Mouse (Mus musculus) heart, postnatal 0 days (tissue): ENCODE measurements around the gene Egfr. TPM values are rescaled to one million over a fixed set of nuclear protein-coding genes. Genes with fewer than 3 reads are reported as not detected.

Experiments
- ATAC-seq: fragments of 200-750 bp; cut with Nextera tagmentation; 2 replicates; pipeline ENCODE4 v1.8.0; 2017; ENCODE audit warnings: low read depth, moderate number of reproducible peaks, moderate library complexity; ENCODE audit not compliant: insufficient read depth
- DNase-seq: peaks from one replicate; pipeline ENCODE4 v3.0.0-alpha.2; 2016; ENCODE audit warnings: low spot score
- H3K27ac ChIP-seq: fragments of 300-500 bp; sonication (generic); 2 replicates; pipeline ENCODE4 v1.5.1; 2014; ENCODE audit warnings: low read depth, mild to moderate bottlenecking
- H3K27me3 ChIP-seq: fragments of 300-500 bp; sonication (generic); 2 replicates; pipeline ENCODE4 v1.6.1; 2014; ENCODE audit warnings: low read length, mixed read lengths; ENCODE audit not compliant: control insufficient read depth, insufficient read depth
- H3K36me3 ChIP-seq: fragments of 300-500 bp; sonication (generic); replicated peaks from 2 replicates; pipeline ENCODE4 v1.6.1; 2014; ENCODE audit warnings: low read length, mixed read lengths; ENCODE audit not compliant: control insufficient read depth, insufficient read depth
- H3K4me1 ChIP-seq: fragments of 300-500 bp; sonication (generic); 2 replicates; pipeline ENCODE4 v1.6.1; 2014; ENCODE audit warnings: antibody characterized with exemption; ENCODE audit not compliant: control insufficient read depth, insufficient read depth
- H3K4me2 ChIP-seq: fragments of 300-500 bp; sonication (generic); 2 replicates; pipeline ENCODE4 v1.6.1; 2014; ENCODE audit warnings: low read depth, mild to moderate bottlenecking, low read length, moderate library complexity
- H3K4me3 ChIP-seq: fragments of 300-500 bp; sonication (generic); 2 replicates; pipeline ENCODE4 v1.5.1; 2014; ENCODE audit warnings: low read depth, low read length
- H3K9ac ChIP-seq: fragments of 300-500 bp; sonication (generic); replicated peaks from 2 replicates; pipeline ENCODE4 v1.6.1; 2014; ENCODE audit warnings: low read depth, low read length, mixed read lengths
- H3K9me3 ChIP-seq: fragments of 300-500 bp; sonication (generic); replicated peaks from 2 replicates; pipeline ENCODE4 v1.6.1; 2016; ENCODE audit warnings: low read length; ENCODE audit not compliant: control insufficient read depth
- CTCF ChIP-seq: IDR thresholded peaks from 2 replicates; pipeline ENCODE4 v1.5.1; 2016; ENCODE audit warnings: antibody characterized with exemption, control low read depth, low read depth
- EP300 ChIP-seq: IDR thresholded peaks from 2 replicates; pipeline ENCODE4 v1.6.1; 2016; ENCODE audit warnings: antibody characterized with exemption, low read depth
- WGBS: fragments of 180-500 bp; shearing (Covaris S2); extraction: QIAGEN DNeasy Blood & Tissue Kit; methylation state at CpG from one replicate; pipeline ENCODE4 v1.1.7; 2014; 5-methylcytosine and 5-hydroxymethylcytosine counted together
- polyA plus RNA-seq: library from polyadenylated mRNA; unstranded; fragments of >200 nt; fragmentation: Nextera tagmentation; extraction: Ambion mirVana; gene quantifications from 2 replicates; pipeline ENCODE4 v1.2.1, GENCODE M21; 2015
- total RNA-seq: library from RNA; depleted of rRNA; stranded (reverse); fragments of >200 nt; gene quantifications from 2 replicates; pipeline ENCODE4 v1.2.3, GENCODE M21; 2014; ENCODE audit warnings: low replicate concordance

The Egfr gene
- total and polyA plus RNA-seq, 2 experiments from 2014 or later: 1.2 to 2.5 TPM

DNA sequence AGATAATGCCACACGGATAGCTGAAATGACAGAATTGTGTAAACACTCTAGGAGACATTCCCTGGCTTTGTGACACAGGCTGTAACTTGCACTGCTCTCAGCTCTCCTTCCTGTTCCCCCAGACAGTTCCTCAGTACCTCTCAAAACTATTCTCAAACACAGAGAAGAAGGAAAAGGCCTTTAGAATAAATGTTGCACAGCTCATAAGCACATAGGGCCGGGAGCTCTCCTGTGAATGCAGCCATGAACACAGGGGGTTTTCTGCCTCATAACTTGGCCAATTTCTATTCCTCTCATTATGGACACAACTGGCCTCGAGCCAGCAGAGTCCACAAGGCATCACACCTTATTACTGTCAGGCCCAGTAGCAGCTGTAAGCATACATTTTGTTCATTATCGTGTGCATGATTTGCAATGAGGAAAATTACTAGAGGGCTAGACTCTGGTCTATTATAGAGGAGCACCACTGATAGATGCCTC, 190.0 kb downstream of the Egfr start:
- H3K9me3 ChIP-seq: no peaks in the 10 kb centered on the region
- H3K36me3 ChIP-seq: no peaks in the 10 kb centered on the region
- H3K27me3 ChIP-seq: no peaks in the 10 kb centered on the region
- 66% methylated on average over 4 of the region's 4 CpGs for WGBS
- TF ChIP-seq CTCF (no peak), EP300 (no peak)
- H3K27ac ChIP-seq: no peak overlapping the region
- no peak for DNase-seq
- ATAC-seq: no peak
- H3K4me1 ChIP-seq: no peaks in the 10 kb centered on the region
- no peak overlapping the region for H3K4me3 ChIP-seq
- H3K4me2 ChIP-seq: no peak overlapping the region
- H3K9ac ChIP-seq: no peak overlapping the region

DNA sequence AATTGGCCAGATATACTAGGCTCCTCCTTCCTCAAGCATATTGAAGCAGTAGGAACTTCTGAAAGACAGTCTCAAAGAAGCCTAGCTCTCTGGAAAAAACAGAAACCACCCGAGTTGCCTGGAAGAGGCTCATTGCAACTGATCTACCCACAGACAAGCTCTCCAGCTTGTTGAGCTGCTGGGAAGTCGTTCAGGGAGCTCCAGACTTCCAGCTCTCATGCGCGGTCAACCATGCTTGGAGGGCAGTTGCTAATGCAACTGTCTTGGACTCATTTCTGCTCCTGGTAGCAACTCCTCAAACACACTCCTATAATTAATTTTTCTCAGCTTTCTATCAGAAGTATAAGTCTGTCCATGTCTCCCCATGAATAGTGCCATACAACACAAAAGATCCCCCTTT, 191.0 kb downstream of the Egfr start:
- Histone ChIP-seq H3K4me2 (no peak overlapping the region), H3K4me3 (no peak overlapping the region), H3K4me1 (no peaks in the 10 kb centered on the region), H3K9me3 (no peaks in the 10 kb centered on the region), H3K27me3 (no peaks in the 10 kb centered on the region), H3K27ac (no peak overlapping the region), H3K36me3 (no peaks in the 10 kb centered on the region), H3K9ac (no peak overlapping the region)
- DNase-seq (no peak), ATAC-seq (no peak)
- no peak for TF ChIP-seq EP300
- TF ChIP-seq CTCF: no peak
- WGBS: 82% methylated on average over 4 of the region's 4 CpGs

DNA sequence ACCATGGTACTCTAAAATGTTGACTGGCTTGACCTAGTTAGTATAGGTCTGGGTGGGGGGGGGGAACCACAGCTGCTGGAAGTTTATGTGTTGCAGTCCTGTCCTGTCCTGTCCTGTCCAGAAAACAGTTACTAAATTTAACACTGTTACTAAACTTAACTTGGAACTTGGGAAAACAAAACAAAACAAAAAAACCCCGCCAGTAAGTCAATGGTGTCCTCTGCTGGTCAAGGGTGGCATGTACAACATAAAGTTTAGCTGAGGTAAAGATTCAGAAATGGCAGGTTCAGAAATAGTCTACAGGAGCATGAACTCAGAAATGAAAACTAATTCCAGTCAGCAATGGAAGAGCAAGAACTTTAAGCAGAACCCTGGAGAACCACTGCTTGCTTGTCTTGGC, 196.8 kb downstream of the Egfr start:
- Histone ChIP-seq H3K36me3 (no peaks in the 10 kb centered on the region), H3K27ac (peak overlapping the region; percentile 35; the same call in 1 of the 2 replicates), H3K4me3 (no peak overlapping the region), H3K9me3 (no peaks in the 10 kb centered on the region), H3K9ac (no peak overlapping the region), H3K4me1 (peaks cover 10% of the 10 kb centered on the region), H3K4me2 (peak overlapping the region; percentile 35), H3K27me3 (no peaks in the 10 kb centered on the region)
- DNase-seq (peak; percentile 71), ATAC-seq (peak; percentile 37)
- TF ChIP-seq EP300 (no peak), CTCF (peak; percentile 93)
- WGBS: 17% methylated on average over 1 of the region's 1 CpGs

DNA sequence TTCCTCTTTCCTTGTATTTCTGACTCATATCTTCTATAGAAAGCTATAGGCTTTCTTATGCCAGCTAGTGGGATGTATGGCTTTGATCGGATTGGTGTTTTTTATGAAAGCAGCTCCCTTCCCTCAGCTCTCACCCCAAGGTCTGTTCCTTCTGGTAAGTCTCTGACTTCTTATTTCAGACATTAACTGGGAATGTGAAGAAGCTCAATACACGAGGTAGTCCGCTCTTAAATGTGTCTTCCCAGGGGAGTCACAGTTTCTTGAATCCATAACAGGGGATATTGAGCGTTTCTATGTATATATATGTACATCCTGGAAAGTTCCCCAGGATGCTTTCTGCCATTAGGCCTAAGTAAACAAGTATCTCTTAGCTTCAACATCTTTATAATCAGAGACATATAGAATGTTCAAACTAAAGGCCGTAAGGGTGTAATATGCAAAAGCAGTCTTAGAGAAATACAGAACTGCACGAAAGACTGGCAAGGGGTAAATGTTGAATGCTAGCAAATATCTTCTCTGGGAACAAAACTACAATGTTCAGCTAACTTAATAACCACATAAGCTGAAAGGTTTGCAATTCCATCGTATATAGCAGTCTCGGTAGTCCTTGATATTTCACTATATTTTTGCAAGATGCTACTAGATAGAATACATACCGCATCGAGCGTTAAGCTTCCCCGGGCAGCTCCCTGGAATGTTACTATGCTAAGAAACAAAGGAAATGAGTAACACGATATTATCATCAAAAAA, 198.4 kb downstream of the Egfr start:
- WGBS: 28% methylated on average over 13 of the region's 13 CpGs
- H3K27me3 ChIP-seq: no peaks in the 10 kb centered on the region
- H3K9me3 ChIP-seq: no peaks in the 10 kb centered on the region
- H3K4me1 ChIP-seq: peaks cover 10% of the 10 kb centered on the region
- peak overlapping the region; percentile 60 for H3K4me3 ChIP-seq
- no peak overlapping the region for H3K27ac ChIP-seq
- peak overlapping the region; percentile 63 for H3K4me2 ChIP-seq
- H3K9ac ChIP-seq: no peak overlapping the region
- no peaks in the 10 kb centered on the region for H3K36me3 ChIP-seq
- no peak for TF ChIP-seq CTCF
- no peak for TF ChIP-seq EP300
- no peak for ATAC-seq
- peak; percentile 12 for DNase-seq

DNA sequence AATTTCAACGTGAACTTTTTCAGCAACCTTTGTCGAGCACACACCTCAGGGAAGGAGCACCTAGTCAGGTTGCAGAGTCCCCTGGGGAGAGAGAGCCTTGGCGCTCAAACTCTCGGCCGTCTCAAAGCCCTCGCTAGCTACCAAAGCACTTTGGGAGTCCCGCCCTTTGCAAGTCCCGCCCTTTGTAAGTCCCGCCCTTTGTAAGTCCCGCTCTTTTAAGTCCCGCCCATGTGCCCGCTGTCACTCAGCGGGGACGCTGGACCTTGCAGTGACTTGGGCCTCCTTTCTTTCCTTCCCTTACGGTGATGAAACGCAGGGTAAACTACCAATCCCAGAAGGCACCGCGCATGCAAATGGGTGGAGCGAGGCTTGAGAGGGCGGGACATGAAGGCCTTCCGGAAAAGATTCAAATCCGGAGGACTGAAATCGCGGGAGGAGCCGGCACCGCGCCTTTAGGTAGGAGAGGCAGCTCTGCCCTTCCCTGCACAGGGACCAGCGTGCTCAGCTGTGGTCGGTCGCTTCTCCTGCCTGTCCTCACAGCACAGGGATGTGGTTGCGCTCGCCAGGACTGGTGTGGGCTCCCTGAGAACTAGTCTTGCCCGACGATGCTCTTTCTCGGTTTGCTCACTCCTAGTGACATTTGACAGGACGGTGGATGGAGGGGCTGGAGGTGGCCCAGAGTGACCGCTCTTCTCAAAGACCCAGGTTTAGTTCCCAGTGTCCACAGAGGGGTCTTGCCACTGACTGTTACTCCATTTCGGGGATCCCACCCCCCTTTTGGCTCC, 199.2 kb downstream of the Egfr start, which contains the start of gene Fbxo48:
Gene Fbxo48, plus strand, starts transcription at position 400 of the 785 bp plus-strand sequence.
- peak within 1 kb of the TSS; percentile 56 for H3K9ac ChIP-seq
- ATAC-seq: peak; percentile 99
- H3K4me3 ChIP-seq: peak within 1 kb of the TSS; percentile 60
- no peaks in the 10 kb centered on the region for H3K36me3 ChIP-seq
- TF ChIP-seq EP300: no peak
- TF ChIP-seq CTCF: no peak
- H3K4me1 ChIP-seq: peaks cover 10% of the 10 kb centered on the region
- H3K27ac ChIP-seq: peak within 1 kb of the TSS; percentile 56
- no peaks in the 10 kb centered on the region for H3K27me3 ChIP-seq
- no peaks in the 10 kb centered on the region for H3K9me3 ChIP-seq
- H3K4me2 ChIP-seq: peak within 1 kb of the TSS; percentile 85
- peak; percentile 98 for DNase-seq
- under 1% methylated on average over 38 of the region's 38 CpGs for WGBS
